Mouse (Mus musculus): ENCODE measurements at regions not wholly inside any gene's neighbourhood (a gene's known extent, or its start where the extent isn't known, plus 50 kb on each side); places are given as distances from the start of the nearest gene placed in this dataset.

- Histone ChIP-seq H3K4me1 (replicated peaks) (peaks cover 2% of the 10 kb centered on the region; the same call in 1 of the 2 replicates), H3K27me3 (replicated peaks) (no peaks in the 10 kb centered on the region), H3K27ac (no peak overlapping the region), H3K4me3 (replicated peaks) (no peak overlapping the region), H3K9me3 (no peaks in the 10 kb centered on the region), H3K9ac (no peak overlapping the region), H3K4me2 (replicated peaks) (no peak overlapping the region), H3K36me3 (no peaks in the 10 kb centered on the region)
- 25% methylated on average over 1 of the region's 1 CpGs for WGBS
- no peak for ATAC-seq
Measured at GRCm38 (mm10) chr6:4445906-4446305, 58.7 kb upstream of the Col1a2 start.

- ATAC-seq: no peak
- no peaks in the 10 kb centered on the region for H3K36me3 ChIP-seq
- no peak overlapping the region for H3K9ac ChIP-seq
- no peaks in the 10 kb centered on the region; the same call in 1 of the 2 replicates for H3K4me1 ChIP-seq (replicated peaks)
- H3K4me2 ChIP-seq (replicated peaks): no peak overlapping the region
- WGBS: 84% methylated on average over 2 of the region's 2 CpGs
- no peaks in the 10 kb centered on the region for H3K27me3 ChIP-seq (replicated peaks)
- no peak overlapping the region for H3K27ac ChIP-seq
- no peaks in the 10 kb centered on the region for H3K9me3 ChIP-seq
- H3K4me3 ChIP-seq (replicated peaks): no peak overlapping the region
Measured at GRCm38 (mm10) chr6:4451227-4451626, 53.4 kb upstream of the Col1a2 start.

Data from intestine, embryonic 15.5 days (tissue).